Mouse (Mus musculus): ENCODE results near the gene Cd7. TPM values are rescaled to one million over a fixed set of nuclear protein-coding genes. Genes with fewer than 3 reads are reported as not detected.

The Cd7 gene
- polyA plus RNA-seq, 1 experiment: 3.6 TPM

GRCm38 (mm10) chr11:121017703-121018102 lies 21.5 kb downstream of the Cd7 start:
- Histone ChIP-seq H3K4me1 (ENCODE audit: control insufficient read depth, insufficient read depth, low read length) (no peaks in the 10 kb centered on the region), H3K27ac (ENCODE audit: control insufficient read depth, insufficient read depth, low read depth, low read length, poor library complexity) (no peak overlapping the region), H3K4me3 (replicated peaks; ENCODE audit: control insufficient read depth, low read depth, low read length) (no peak overlapping the region)
- TF ChIP-seq CTCF (IDR thresholded peaks at IDR 0.05; ENCODE audit: control insufficient read depth, insufficient read depth, low read length) (peak; percentile 84), POLR2A (IDR thresholded peaks at IDR 0.05; ENCODE audit: borderline replicate concordance, control insufficient read depth, low read depth, low read length) (no peak)
- WGBS: 47% methylated on average over 3 of the region's 3 CpGs

- H3K4me1 ChIP-seq (ENCODE audit: control insufficient read depth, insufficient read depth, low read length): no peaks in the 10 kb centered on the region
- H3K27ac ChIP-seq (ENCODE audit: control insufficient read depth, insufficient read depth, low read depth, low read length, poor library complexity): no peak overlapping the region
- 64% methylated on average over 6 of the region's 6 CpGs for WGBS
- H3K4me3 ChIP-seq (replicated peaks; ENCODE audit: control insufficient read depth, low read depth, low read length): no peak overlapping the region
- TF ChIP-seq CTCF (IDR thresholded peaks at IDR 0.05; ENCODE audit: control insufficient read depth, insufficient read depth, low read length): no peak
- no peak for TF ChIP-seq POLR2A (IDR thresholded peaks at IDR 0.05; ENCODE audit: borderline replicate concordance, control insufficient read depth, low read depth, low read length)
Measured at GRCm38 (mm10) chr11:121015472-121015871, 23.7 kb downstream of the Cd7 start.

DNA sequence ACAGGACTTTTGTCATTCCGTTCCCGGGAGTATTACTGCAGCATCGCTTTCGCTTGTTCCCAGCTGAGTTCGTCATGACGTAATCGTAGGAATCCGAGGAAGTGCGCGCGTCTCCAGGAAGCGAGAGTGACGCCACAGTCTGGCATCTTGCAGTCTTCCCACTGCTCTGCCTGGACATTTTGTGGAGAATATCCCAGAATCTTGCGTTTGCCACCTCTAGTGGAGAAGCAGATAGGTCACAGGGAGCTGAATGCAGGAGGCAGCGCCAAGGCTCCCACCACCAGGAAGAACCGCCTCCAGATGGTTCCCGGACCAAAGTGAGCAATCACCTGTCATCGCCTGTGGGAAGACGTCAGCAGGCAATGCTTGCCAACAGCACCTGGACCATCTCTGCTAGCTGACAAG lies 24.3 kb downstream of the Cd7 start:
- H3K4me3 ChIP-seq (replicated peaks; ENCODE audit: control insufficient read depth, low read depth, low read length): no peak overlapping the region
- no peak overlapping the region for H3K27ac ChIP-seq (ENCODE audit: control insufficient read depth, insufficient read depth, low read depth, low read length, poor library complexity)
- no peak for TF ChIP-seq POLR2A (IDR thresholded peaks at IDR 0.05; ENCODE audit: borderline replicate concordance, control insufficient read depth, low read depth, low read length)
- no peak for TF ChIP-seq CTCF (IDR thresholded peaks at IDR 0.05; ENCODE audit: control insufficient read depth, insufficient read depth, low read length)
- no peaks in the 10 kb centered on the region for H3K4me1 ChIP-seq (ENCODE audit: control insufficient read depth, insufficient read depth, low read length)
- WGBS: 51% methylated on average over 19 of the region's 19 CpGs

DNA sequence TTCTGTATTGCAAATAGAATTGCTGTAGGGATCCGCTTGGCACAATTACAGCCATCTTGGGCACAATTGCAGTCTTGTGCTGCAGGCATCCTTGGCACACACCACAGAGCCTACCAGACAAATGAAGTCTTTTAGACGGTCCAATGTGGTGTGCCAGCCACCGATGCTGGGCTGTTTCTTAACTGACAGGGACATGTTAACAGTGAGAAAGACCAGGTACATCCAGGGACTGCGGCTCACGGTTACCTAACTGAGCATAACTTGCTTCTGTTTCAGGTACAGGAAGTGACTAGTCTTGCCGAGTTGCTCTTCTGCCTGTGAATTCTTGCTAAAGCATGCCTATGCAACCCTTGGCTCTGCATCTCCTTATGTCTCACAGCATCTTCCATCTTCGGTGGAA lies 25.6 kb downstream of the Cd7 start:
- WGBS: 71% methylated on average over 7 of the region's 7 CpGs
- no peaks in the 10 kb centered on the region for H3K4me1 ChIP-seq (ENCODE audit: control insufficient read depth, insufficient read depth, low read length)
- no peak overlapping the region for H3K27ac ChIP-seq (ENCODE audit: control insufficient read depth, insufficient read depth, low read depth, low read length, poor library complexity)
- TF ChIP-seq POLR2A (IDR thresholded peaks at IDR 0.05; ENCODE audit: borderline replicate concordance, control insufficient read depth, low read depth, low read length): no peak
- no peak for TF ChIP-seq CTCF (IDR thresholded peaks at IDR 0.05; ENCODE audit: control insufficient read depth, insufficient read depth, low read length)
- no peak overlapping the region for H3K4me3 ChIP-seq (replicated peaks; ENCODE audit: control insufficient read depth, low read depth, low read length)

- Histone ChIP-seq H3K4me1 (ENCODE audit: control insufficient read depth, insufficient read depth, low read length) (no peaks in the 10 kb centered on the region), H3K4me3 (replicated peaks; ENCODE audit: control insufficient read depth, low read depth, low read length) (no peak overlapping the region), H3K27ac (ENCODE audit: control insufficient read depth, insufficient read depth, low read depth, low read length, poor library complexity) (no peak overlapping the region)
- TF ChIP-seq POLR2A (IDR thresholded peaks at IDR 0.05; ENCODE audit: borderline replicate concordance, control insufficient read depth, low read depth, low read length) (no peak), CTCF (IDR thresholded peaks at IDR 0.05; ENCODE audit: control insufficient read depth, insufficient read depth, low read length) (no peak)
- WGBS: 93% methylated on average over 3 of the region's 3 CpGs
Measured at GRCm38 (mm10) chr11:121010044-121010755, 29.0 kb downstream of the Cd7 start.

DNA sequence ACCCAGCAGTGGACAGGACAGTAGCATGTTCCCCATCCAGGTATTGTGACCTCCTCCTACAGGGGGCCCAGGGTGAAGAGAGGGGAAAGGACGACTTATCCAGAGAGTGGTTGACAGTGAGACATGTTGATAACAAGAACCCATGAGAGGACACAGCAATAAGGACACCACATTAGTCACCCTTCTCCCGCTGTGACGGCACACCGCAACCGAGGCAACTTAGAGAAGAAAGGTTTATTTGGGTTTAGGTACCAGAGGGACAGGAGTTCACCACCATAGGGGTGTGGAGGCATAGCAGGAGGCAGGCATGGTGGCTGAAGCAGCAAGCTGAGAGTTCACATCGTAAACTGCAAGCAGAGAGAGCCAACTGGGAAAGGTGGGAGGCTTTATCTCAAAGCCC lies 33.0 kb downstream of the Cd7 start:
- H3K4me1 ChIP-seq (ENCODE audit: control insufficient read depth, insufficient read depth, low read length): no peaks in the 10 kb centered on the region; the same call in 1 of the 2 replicates
- TF ChIP-seq CTCF (IDR thresholded peaks at IDR 0.05; ENCODE audit: control insufficient read depth, insufficient read depth, low read length): no peak
- no peak for TF ChIP-seq POLR2A (IDR thresholded peaks at IDR 0.05; ENCODE audit: borderline replicate concordance, control insufficient read depth, low read depth, low read length)
- WGBS: 74% methylated on average over 6 of the region's 6 CpGs
- H3K27ac ChIP-seq (ENCODE audit: control insufficient read depth, insufficient read depth, low read depth, low read length, poor library complexity): no peak overlapping the region
- no peak overlapping the region for H3K4me3 ChIP-seq (replicated peaks; ENCODE audit: control insufficient read depth, low read depth, low read length)

- H3K4me3 ChIP-seq (replicated peaks; ENCODE audit: control insufficient read depth, low read depth, low read length): no peak overlapping the region
- no peak overlapping the region for H3K27ac ChIP-seq (ENCODE audit: control insufficient read depth, insufficient read depth, low read depth, low read length, poor library complexity)
- H3K4me1 ChIP-seq (ENCODE audit: control insufficient read depth, insufficient read depth, low read length): no peaks in the 10 kb centered on the region; the same call in 1 of the 2 replicates
- no peak for TF ChIP-seq CTCF (IDR thresholded peaks at IDR 0.05; ENCODE audit: control insufficient read depth, insufficient read depth, low read length)
- no peak for TF ChIP-seq POLR2A (IDR thresholded peaks at IDR 0.05; ENCODE audit: borderline replicate concordance, control insufficient read depth, low read depth, low read length)
- 64% methylated on average over 5 of the region's 5 CpGs for WGBS
Measured at GRCm38 (mm10) chr11:121004281-121004680, 34.9 kb downstream of the Cd7 start.

- no peak overlapping the region for H3K27ac ChIP-seq (ENCODE audit: control insufficient read depth, insufficient read depth, low read depth, low read length, poor library complexity)
- no peaks in the 10 kb centered on the region; the same call in 1 of the 2 replicates for H3K4me1 ChIP-seq (ENCODE audit: control insufficient read depth, insufficient read depth, low read length)
- WGBS: 21% methylated on average over 4 of the region's 4 CpGs
- H3K4me3 ChIP-seq (replicated peaks; ENCODE audit: control insufficient read depth, low read depth, low read length): no peak overlapping the region
- TF ChIP-seq POLR2A (IDR thresholded peaks at IDR 0.05; ENCODE audit: borderline replicate concordance, control insufficient read depth, low read depth, low read length) (no peak), CTCF (IDR thresholded peaks at IDR 0.05; ENCODE audit: control insufficient read depth, insufficient read depth, low read length) (no peak)
Measured at GRCm38 (mm10) chr11:121001966-121002365, 37.3 kb downstream of the Cd7 start.

Data from bone marrow, adult 2 months (tissue).